Mouse (Mus musculus): ENCODE data around the gene Gm10553. TPM values are rescaled to one million over a fixed set of nuclear protein-coding genes. Genes with fewer than 3 reads are reported as not detected.
"Not testable (repeated sequence)": the region's sequence is repeated elsewhere in the genome, so short reads cannot be mapped to it uniquely, and the experiment has no call there.

Gm10553 gene
- total and polyA plus RNA-seq, 3 experiments, result not detected

- H3K36me3 ChIP-seq (ENCODE audit: control insufficient read depth in 1 of 2, insufficient read depth in 2 of 2, low read length in 2 of 2); H3K9me3 ChIP-seq (replicated peaks; ENCODE audit: insufficient read depth, low read length); H3K9ac ChIP-seq (ENCODE audit: control insufficient read depth, low read depth, low read length, poor library complexity, severe bottlenecking); H3K4me3 ChIP-seq (ENCODE audit: control insufficient read depth in 1 of 2, insufficient read depth in 1 of 2, low read depth in 2 of 2, low read length in 2 of 2); H3K79me2 ChIP-seq (ENCODE audit: control insufficient read depth, insufficient read depth, low read length, poor library complexity); H3K27ac ChIP-seq (ENCODE audit: control insufficient read depth, low read depth, low read length); H3K27me3 ChIP-seq (ENCODE audit: control insufficient read depth in 1 of 2, insufficient read depth in 2 of 2, low read length in 2 of 2); H3K4me1 ChIP-seq (ENCODE audit: control insufficient read depth in 1 of 2, insufficient read depth in 2 of 2, low read length in 2 of 2); DNase-seq (ENCODE audit: low read depth, low spot score): not testable (repeated sequence)
Observed at GRCm38 (mm10) chr1:85133671-85134070, 33.7 kb downstream of the Gm10553 start.

Other genes starting within 250 kb of the Gm10553 start
- not detected in 2 replicates for gene Slc16a14, start 165.0 kb upstream of the Gm10553 start, total RNA-seq (2012; rRNA removed)
- not detected for gene Slc16a14, start 165.0 kb upstream of the Gm10553 start, polyA plus RNA-seq (2012; ENCODE audit: insufficient read depth in 1 of 2, insufficient read length in 2 of 2, low read depth in 1 of 2, low replicate concordance in 2 of 2, missing spikeins in 1 of 2)
- gene A530032D15Rik, start 9.7 kb downstream of the Gm10553 start, total RNA-seq (2012; rRNA removed), result not detected in 2 replicates
- not detected for gene A530032D15Rik, start 9.7 kb downstream of the Gm10553 start, polyA plus RNA-seq (2012; ENCODE audit: insufficient read depth in 1 of 2, insufficient read length in 2 of 2, low read depth in 1 of 2, low replicate concordance in 2 of 2, missing spikeins in 1 of 2)
- gene C130026I21Rik, start 170.4 kb downstream of the Gm10553 start, total RNA-seq (2012; rRNA removed), result 0.69 and 1.5 TPM in 2 replicates
- 1 to 10 TPM in 1 of 2 experiments, not detected in 1; 2.2 TPM for gene C130026I21Rik, start 170.4 kb downstream of the Gm10553 start, polyA plus RNA-seq (2012; ENCODE audit: insufficient read depth in 1 of 2, insufficient read length in 2 of 2, low read depth in 1 of 2, low replicate concordance in 2 of 2, missing spikeins in 1 of 2)

Measured in MEL (cell line).